Mouse (Mus musculus) limb, embryonic 14.5 days (tissue): ENCODE data around the gene Ap1g1. TPM values are rescaled to one million over a fixed set of nuclear protein-coding genes. Genes with fewer than 3 reads are reported as not detected.
"Not testable (repeated sequence)": the region's sequence is repeated elsewhere in the genome, so short reads cannot be mapped to it uniquely, and the experiment has no call there.

Source experiments
- ATAC-seq: fragments of 200-750 bp; cut with Nextera tagmentation; 2 replicates; pipeline ENCODE4 v1.8.0; 2017; ENCODE audit warnings: low read depth, moderate number of reproducible peaks, moderate TSS enrichment; ENCODE audit not compliant: low FRiP score
- DNase-seq: peaks from one replicate; pipeline ENCODE4 v3.0.0-alpha.2; 2015; ENCODE audit warnings: low spot score
- H3K27ac ChIP-seq: fragments of 300-500 bp; sonication (generic); replicated peaks from 2 replicates; pipeline ENCODE4 v1.5.1; 2014; ENCODE audit warnings: low read depth, mild to moderate bottlenecking, low read length, moderate library complexity, mixed read lengths
- H3K27me3 ChIP-seq: fragments of 300-500 bp; sonication (generic); 2 replicates; pipeline ENCODE4 v1.6.1; 2014; ENCODE audit warnings: low read length, mixed read lengths; ENCODE audit not compliant: control insufficient read depth, insufficient read depth
- H3K36me3 ChIP-seq: fragments of 300-500 bp; sonication (generic); 2 replicates; pipeline ENCODE4 v1.6.1; 2014; ENCODE audit warnings: mild to moderate bottlenecking, low read length, moderate library complexity, mixed read lengths; ENCODE audit not compliant: control insufficient read depth, insufficient read depth
- H3K4me1 ChIP-seq: fragments of 300-500 bp; sonication (generic); 2 replicates; pipeline ENCODE4 v1.6.1; 2014; ENCODE audit warnings: antibody characterized with exemption, low read length, mixed read lengths; ENCODE audit not compliant: control insufficient read depth, insufficient read depth
- H3K4me2 ChIP-seq: fragments of 300-500 bp; sonication (generic); replicated peaks from 2 replicates; pipeline ENCODE4 v1.6.1; 2014; ENCODE audit warnings: low read depth, mild to moderate bottlenecking, low read length, moderate library complexity; ENCODE audit not compliant: severe bottlenecking
- H3K4me3 ChIP-seq: fragments of 300-500 bp; sonication (generic); replicated peaks from 2 replicates; pipeline ENCODE4 v1.5.1; 2014; ENCODE audit warnings: low read length
- H3K9ac ChIP-seq: fragments of 300-500 bp; sonication (generic); 2 replicates; pipeline ENCODE4 v1.6.1; 2014; ENCODE audit warnings: mild to moderate bottlenecking, low read depth, low read length, moderate library complexity; ENCODE audit not compliant: severe bottlenecking
- H3K9me3 ChIP-seq: fragments of 300-500 bp; sonication (generic); 2 replicates; pipeline ENCODE4 v1.6.1; 2016; ENCODE audit warnings: low read length; ENCODE audit not compliant: control insufficient read depth
- POLR2A ChIP-seq: fragments of 200-500 bp; IDR thresholded peaks from 2 replicates; pipeline ENCODE4 v1.8.0; 2012; ENCODE audit warnings: inconsistent platforms, mild to moderate bottlenecking, moderate library complexity, borderline replicate concordance; ENCODE audit not compliant: insufficient read depth, insufficient read length; ENCODE audit errors: extremely low read depth
- WGBS: fragments of 180-500 bp; shearing (Covaris S2); extraction: QIAGEN DNeasy Blood & Tissue Kit; methylation state at CpG from one replicate; pipeline ENCODE4 v1.1.7; 2014; 5-methylcytosine and 5-hydroxymethylcytosine counted together
- polyA plus RNA-seq, 2 experiments: library from polyadenylated mRNA; depleted of rRNA in 1 of 2; stranded (reverse) in 1 of 2; unstranded in 1 of 2; fragments of >200 nt; fragmentation: Nextera tagmentation in 1 of 2; extraction: Ambion mirVana in 1 of 2; gene quantifications; 2 replicates each; pipeline versions ENCODE4 v1.2.1 to v1.2.3; 2012 to 2014

The Ap1g1 gene
- polyA plus RNA-seq, 2 experiments, result 32.0 to 63.1 TPM

- no peak for TF ChIP-seq POLR2A
- no peak overlapping the region for H3K4me2 ChIP-seq
- H3K27me3 ChIP-seq, result no peaks in the 10 kb centered on the region
- H3K27ac ChIP-seq, result no peak overlapping the region
- ATAC-seq, result no peak
- H3K4me1 ChIP-seq, result no peaks in the 10 kb centered on the region
- no peaks in the 10 kb centered on the region for H3K9me3 ChIP-seq
- no peak for DNase-seq
- H3K9ac ChIP-seq, result no peak overlapping the region
- H3K4me3 ChIP-seq, result no peak overlapping the region
- no peaks in the 10 kb centered on the region for H3K36me3 ChIP-seq
- 85% methylated on average over 8 of the region's 8 CpGs for WGBS
Measured at GRCm38 (mm10) chr8:109754696-109755095, 23.7 kb upstream of the Ap1g1 start.

- not testable (repeated sequence) for H3K4me3 ChIP-seq, H3K9ac ChIP-seq, H3K27me3 ChIP-seq, H3K27ac ChIP-seq, H3K4me2 ChIP-seq, ATAC-seq, DNase-seq, H3K4me1 ChIP-seq, H3K36me3 ChIP-seq, H3K9me3 ChIP-seq
- WGBS, result 81% methylated on average over 4 of the region's 4 CpGs
Measured at GRCm38 (mm10) chr8:109755554-109755953, 22.8 kb upstream of the Ap1g1 start.

- H3K4me3 ChIP-seq, result no peak overlapping the region
- no peak for TF ChIP-seq POLR2A
- no peak overlapping the region for H3K27ac ChIP-seq
- H3K4me2 ChIP-seq, result no peak overlapping the region
- H3K4me1 ChIP-seq, result no peaks in the 10 kb centered on the region
- H3K27me3 ChIP-seq, result no peaks in the 10 kb centered on the region
- WGBS, result 66% methylated on average over 3 of the region's 3 CpGs
- H3K9me3 ChIP-seq, result no peaks in the 10 kb centered on the region
- H3K9ac ChIP-seq, result no peak overlapping the region
- no peak for ATAC-seq
- no peak for DNase-seq
- no peaks in the 10 kb centered on the region for H3K36me3 ChIP-seq
Measured at GRCm38 (mm10) chr8:109756849-109757248, 21.5 kb upstream of the Ap1g1 start.

GRCm38 (mm10) chr8:109759426-109759825 is 18.9 kb upstream of the Ap1g1 start:
- WGBS, result 93% methylated on average over 7 of the region's 7 CpGs
- Histone ChIP-seq H3K27me3 (no peaks in the 10 kb centered on the region), H3K36me3 (no peaks in the 10 kb centered on the region), H3K9ac (no peak overlapping the region), H3K27ac (no peak overlapping the region), H3K4me2 (no peak overlapping the region), H3K9me3 (no peaks in the 10 kb centered on the region), H3K4me1 (no peaks in the 10 kb centered on the region), H3K4me3 (no peak overlapping the region)
- no peak for TF ChIP-seq POLR2A
- DNase-seq, result no peak
- ATAC-seq, result no peak

GRCm38 (mm10) chr8:109760221-109760620 is 18.1 kb upstream of the Ap1g1 start:
- Histone ChIP-seq H3K4me2 (no peak overlapping the region), H3K36me3 (no peaks in the 10 kb centered on the region), H3K9me3 (no peaks in the 10 kb centered on the region), H3K9ac (no peak overlapping the region), H3K27me3 (no peaks in the 10 kb centered on the region), H3K27ac (no peak overlapping the region), H3K4me1 (no peaks in the 10 kb centered on the region), H3K4me3 (no peak overlapping the region)
- 38% methylated on average over 1 of the region's 1 CpGs for WGBS
- ATAC-seq (no peak), DNase-seq (no peak)
- no peak for TF ChIP-seq POLR2A

GRCm38 (mm10) chr8:109764031-109764430 is 14.3 kb upstream of the Ap1g1 start:
- no peaks in the 10 kb centered on the region for H3K27me3 ChIP-seq
- no peaks in the 10 kb centered on the region for H3K9me3 ChIP-seq
- no peaks in the 10 kb centered on the region for H3K4me1 ChIP-seq
- 84% methylated on average over 6 of the region's 6 CpGs for WGBS
- H3K27ac ChIP-seq, result no peak overlapping the region
- no peak overlapping the region for H3K4me2 ChIP-seq
- DNase-seq (no peak), ATAC-seq (no peak)
- no peaks in the 10 kb centered on the region for H3K36me3 ChIP-seq
- no peak overlapping the region for H3K4me3 ChIP-seq
- H3K9ac ChIP-seq, result no peak overlapping the region
- no peak for TF ChIP-seq POLR2A
